Mouse (Mus musculus): ENCODE measurements around the gene Tmcc2. TPM values are rescaled to one million over a fixed set of nuclear protein-coding genes. Genes with fewer than 3 reads are reported as not detected.

Tmcc2 gene
- total and polyA plus RNA-seq, 3 experiments, result 0.14 to 0.34 TPM; not detected in 1

DNA sequence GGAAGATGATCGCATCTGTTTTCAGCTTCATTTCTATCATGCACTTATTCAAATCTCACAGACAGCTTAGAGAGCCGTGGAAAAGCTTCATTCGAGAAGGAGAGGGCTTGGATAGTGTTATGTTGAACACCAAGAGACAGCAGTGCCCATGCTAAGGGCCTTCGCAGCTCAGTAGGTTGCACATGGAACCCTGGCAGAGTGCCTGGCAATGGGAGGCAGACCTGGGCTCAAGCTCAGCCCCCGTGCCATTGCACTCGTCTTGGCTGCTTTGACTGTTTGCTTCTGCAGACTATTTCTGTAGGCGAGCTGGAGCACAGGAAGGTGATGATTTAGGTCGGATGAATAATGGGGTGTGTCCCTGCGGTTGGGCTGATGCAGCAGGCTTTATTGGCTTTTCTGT is 40.6 kb upstream of the Tmcc2 start:
- no peak for TF ChIP-seq RCOR1 (conservative IDR thresholded peaks at IDR 0.05; ENCODE audit: low read depth, low read length)
- no peak for TF ChIP-seq PAX5 (IDR thresholded peaks at IDR 0.05; ENCODE audit: low read length)
- TF ChIP-seq SMC3 (IDR thresholded peaks at IDR 0.05; ENCODE audit: low read depth, low read length), result no peak
- TF ChIP-seq BHLHE40 (IDR thresholded peaks at IDR 0.05; ENCODE audit: low read depth, low read length), result no peak
- TF ChIP-seq E2F4 (IDR thresholded peaks at IDR 0.05; ENCODE audit: insufficient replicate concordance, low read depth, low read length), result no peak
- no peak for TF ChIP-seq SIN3A (IDR thresholded peaks at IDR 0.05; ENCODE audit: low read length)
- TF ChIP-seq MYC (IDR thresholded peaks at IDR 0.05; ENCODE audit: low read depth, low read length), result no peak
- no peak for TF ChIP-seq JUND (conservative IDR thresholded peaks at IDR 0.05; ENCODE audit: low read depth, low read length)
- no peak for TF ChIP-seq ZNF384 (IDR thresholded peaks at IDR 0.05; ENCODE audit: low read depth, low read length)
- no peak for TF ChIP-seq CHD2 (IDR thresholded peaks at IDR 0.05; ENCODE audit: low read length)
- no peak for TF ChIP-seq NRF1 (IDR thresholded peaks at IDR 0.05; ENCODE audit: low read depth, low read length)
- TF ChIP-seq UBTF (IDR thresholded peaks at IDR 0.05; ENCODE audit: low read depth, low read length), result no peak
- no peak for TF ChIP-seq ZC3H11A (IDR thresholded peaks at IDR 0.05; ENCODE audit: low read depth, low read length)
- no peak for TF ChIP-seq ZKSCAN1 (IDR thresholded peaks at IDR 0.05; ENCODE audit: borderline replicate concordance, low read depth, low read length)
- TF ChIP-seq POLR2A (IDR thresholded peaks at IDR 0.05; ENCODE audit: low read depth, low read length), result no peak
- no peak for TF ChIP-seq ELF1 (IDR thresholded peaks at IDR 0.05; ENCODE audit: low read depth, low read length)
- no peak for TF ChIP-seq KAT2A (IDR thresholded peaks at IDR 0.05; ENCODE audit: insufficient replicate concordance, low read length)
- TF ChIP-seq IRF4 (IDR thresholded peaks at IDR 0.05; ENCODE audit: low read depth, low read length), result no peak
- Histone ChIP-seq H3K4me1 (ENCODE audit: control insufficient read depth in 1 of 2, insufficient read depth in 2 of 2) (no peaks in the 10 kb centered on the region), H3K79me2 (replicated peaks; ENCODE audit: control insufficient read depth, extremely low read depth, insufficient read depth, poor library complexity, severe bottlenecking) (no peaks in the 10 kb centered on the region), H3K4me2 (ENCODE audit: insufficient read depth, low read depth, poor library complexity, severe bottlenecking) (no peak overlapping the region), H3K4me3 (replicated peaks in 1 of 3; ENCODE audit: low read depth in 2 of 3, low read length in 2 of 3, poor library complexity in 1 of 3) (no peak overlapping the region), H3K9ac (ENCODE audit: insufficient read depth, low read depth) (no peak overlapping the region), H3K36me3 (replicated peaks in 1 of 2; ENCODE audit: control insufficient read depth in 1 of 2, insufficient read depth in 1 of 2, low read length in 1 of 2) (no peaks in the 10 kb centered on the region), H3K27me3 (replicated peaks) (peaks cover 14% of the 10 kb centered on the region), H3K27ac (ENCODE audit: insufficient read depth, low read depth) (no peak overlapping the region), H3K9me3 (replicated peaks; ENCODE audit: low read length) (no peaks in the 10 kb centered on the region)
- no peak for DNase-seq (ENCODE audit: extremely low read depth)
- dilution Hi-C loops (cut with MboI; ENCODE audit: extremely low pct_ligation_motif_present, extremely low pct_unique_long_range_greater_than_20kb, low sequenced_read_pairs) (no loop called here), in situ Hi-C loops (cut with MboI; ENCODE audit: low pct_ligation_motif_present, low pct_unique_long_range_greater_than_20kb, low sequenced_read_pairs) (no loop called here)

DNA sequence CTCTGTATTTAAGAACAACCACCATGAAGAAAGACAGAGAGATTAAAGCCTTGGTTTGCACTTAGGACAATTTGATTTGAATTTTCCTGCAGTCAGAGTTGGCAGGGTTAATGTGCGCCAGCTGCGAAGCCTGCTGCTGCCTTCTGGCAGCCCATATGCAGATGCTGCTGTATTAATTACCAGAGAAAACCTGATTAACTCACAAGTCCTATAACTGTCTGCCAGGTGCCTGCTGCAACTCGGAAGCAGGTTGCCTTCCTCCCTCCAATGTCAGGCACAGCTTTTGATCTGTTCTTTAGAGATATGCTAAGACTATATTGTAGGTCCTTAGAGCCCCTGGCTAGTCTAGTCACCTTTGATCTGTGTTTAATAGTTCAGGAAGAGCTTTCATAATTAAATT is 39.7 kb upstream of the Tmcc2 start:
- in situ Hi-C loops (cut with MboI; ENCODE audit: low pct_ligation_motif_present, low pct_unique_long_range_greater_than_20kb, low sequenced_read_pairs), result no loop called here
- Histone ChIP-seq H3K27ac (ENCODE audit: insufficient read depth, low read depth) (no peak overlapping the region), H3K4me3 (replicated peaks in 1 of 3; ENCODE audit: low read depth in 2 of 3, low read length in 2 of 3, poor library complexity in 1 of 3) (no peak overlapping the region), H3K4me1 (ENCODE audit: control insufficient read depth in 1 of 2, insufficient read depth in 2 of 2) (no peaks in the 10 kb centered on the region), H3K4me2 (ENCODE audit: insufficient read depth, low read depth, poor library complexity, severe bottlenecking) (no peak overlapping the region), H3K9me3 (replicated peaks; ENCODE audit: low read length) (no peaks in the 10 kb centered on the region), H3K27me3 (replicated peaks) (peaks cover 18% of the 10 kb centered on the region), H3K9ac (ENCODE audit: insufficient read depth, low read depth) (no peak overlapping the region), H3K79me2 (replicated peaks; ENCODE audit: control insufficient read depth, extremely low read depth, insufficient read depth, poor library complexity, severe bottlenecking) (no peaks in the 10 kb centered on the region), H3K36me3 (replicated peaks in 1 of 2; ENCODE audit: control insufficient read depth in 1 of 2, insufficient read depth in 1 of 2, low read length in 1 of 2) (no peaks in the 10 kb centered on the region)
- DNase-seq (ENCODE audit: extremely low read depth), result no peak
- dilution Hi-C loops (cut with MboI; ENCODE audit: extremely low pct_ligation_motif_present, extremely low pct_unique_long_range_greater_than_20kb, low sequenced_read_pairs), result no loop called here
- TF ChIP-seq ZKSCAN1 (IDR thresholded peaks at IDR 0.05; ENCODE audit: borderline replicate concordance, low read depth, low read length), result no peak
- TF ChIP-seq MXI1 (IDR thresholded peaks at IDR 0.05; ENCODE audit: low read depth, low read length), result no peak
- TF ChIP-seq CHD2 (IDR thresholded peaks at IDR 0.05; ENCODE audit: low read length), result no peak
- no peak for TF ChIP-seq RAD21 (IDR thresholded peaks at IDR 0.05; ENCODE audit: low read depth, low read length)
- no peak for TF ChIP-seq NELFE (IDR thresholded peaks at IDR 0.05; ENCODE audit: low read depth, low read length)
- TF ChIP-seq USF1 (IDR thresholded peaks at IDR 0.05; ENCODE audit: low read depth, low read length), result no peak

Measured in CH12.LX (cell line).